Mouse (Mus musculus) liver, embryonic 14.5 days (tissue): ENCODE data around the gene Wasl.

Experiments
- CTCF ChIP-seq: IDR thresholded peaks from 2 replicates; pipeline ENCODE4 v1.5.1; 2016; ENCODE audit warnings: antibody characterized with exemption, low read depth, control low read depth
- EP300 ChIP-seq: IDR thresholded peaks from 2 replicates; pipeline ENCODE4 v1.6.1; 2016; ENCODE audit warnings: antibody characterized with exemption, low read depth

DNA sequence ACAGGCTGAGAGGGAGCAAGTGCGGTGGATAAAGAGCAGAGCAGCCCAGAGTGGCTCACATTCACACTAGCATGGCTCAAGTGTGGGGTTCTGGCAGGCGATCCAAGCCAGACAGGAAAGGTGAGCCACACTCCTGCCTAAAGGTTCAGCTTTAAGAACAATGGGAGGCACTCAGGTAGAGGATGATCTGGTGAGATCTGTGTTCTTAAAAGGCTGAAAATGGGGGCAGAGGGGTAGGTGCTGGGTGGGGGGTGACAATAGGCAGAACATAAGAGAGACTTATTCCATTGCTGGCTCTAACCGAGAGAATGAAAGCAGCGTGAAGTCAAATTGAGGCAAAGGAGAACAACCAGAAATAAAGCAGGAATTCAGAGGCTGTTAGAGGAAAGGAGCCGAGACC, 74.5 kb downstream of the Wasl start:
- no peak for TF ChIP-seq CTCF
- TF ChIP-seq EP300 = no peak
